Mouse (Mus musculus) c-Kit-positive CD71-positive TER-119-negative erythroid progenitor cells, embryonic 14.5 days (primary cell): ENCODE data around the gene Ltn1.

Experiments
- DNase-seq: peaks from one replicate; pipeline ENCODE4 v3.0.0-alpha.2; 2013; ENCODE audit warnings: low read depth

Gene Ltn1

GRCm38 (mm10) chr16:87393813-87394548 is 38.4 kb downstream of the Ltn1 start:
- peak; percentile 58 for DNase-seq

GRCm38 (mm10) chr16:87387444-87387977 is 44.9 kb downstream of the Ltn1 start:
- no peak for DNase-seq

- DNase-seq = no peak
Measured at GRCm38 (mm10) chr16:87384366-87384765, 48.0 kb downstream of the Ltn1 start.

GRCm38 (mm10) chr16:87382996-87383395 is 49.4 kb downstream of the Ltn1 start:
- no peak for DNase-seq

GRCm38 (mm10) chr16:87366445-87366844 is 66.0 kb downstream of the Ltn1 start:
- no peak for DNase-seq

- no peak for DNase-seq
Measured at GRCm38 (mm10) chr16:87366035-87366434, 66.4 kb downstream of the Ltn1 start.

- no peak for DNase-seq
Measured at GRCm38 (mm10) chr16:87364231-87364630, 68.2 kb downstream of the Ltn1 start.

- DNase-seq = no peak
Measured at GRCm38 (mm10) chr16:87360096-87360495, 72.3 kb downstream of the Ltn1 start.

GRCm38 (mm10) chr16:87354748-87355147 is 77.7 kb downstream of the Ltn1 start:
- no peak for DNase-seq

- DNase-seq = peak; percentile 91
Measured at GRCm38 (mm10) chr16:87354075-87354583, 78.3 kb downstream of the Ltn1 start, which contains the start of gene N6amt1. TSS of gene N6amt1 (plus strand) at chr16:87354185.

GRCm38 (mm10) chr16:87353605-87354004 is 78.8 kb downstream of the Ltn1 start:
- no peak for DNase-seq

GRCm38 (mm10) chr16:87351386-87352105 is 80.9 kb downstream of the Ltn1 start:
- no peak for DNase-seq

GRCm38 (mm10) chr16:87348133-87348532 is 84.3 kb downstream of the Ltn1 start:
- DNase-seq = no peak

GRCm38 (mm10) chr16:87341043-87341572 is 91.3 kb downstream of the Ltn1 start:
- no peak for DNase-seq

- no peak for DNase-seq
Measured at GRCm38 (mm10) chr16:87334756-87335155, 97.7 kb downstream of the Ltn1 start.

- DNase-seq = no peak
Measured at GRCm38 (mm10) chr16:87329986-87330385, 102.4 kb downstream of the Ltn1 start.
